Mouse (Mus musculus) neural tube, postnatal 0 days (tissue): ENCODE results near the gene Clybl. TPM values are rescaled to one million over a fixed set of nuclear protein-coding genes. Genes with fewer than 3 reads are reported as not detected.

ENCODE experiments used
- polyA plus RNA-seq: library from polyadenylated mRNA; unstranded; fragments of >200 nt; fragmentation: Nextera tagmentation; extraction: Ambion mirVana; gene quantifications from 2 replicates; pipeline ENCODE4 v1.2.1, GENCODE M21; 2015

The Clybl gene
- polyA plus RNA-seq: 23.1 TPM in 2 replicates

DNA sequence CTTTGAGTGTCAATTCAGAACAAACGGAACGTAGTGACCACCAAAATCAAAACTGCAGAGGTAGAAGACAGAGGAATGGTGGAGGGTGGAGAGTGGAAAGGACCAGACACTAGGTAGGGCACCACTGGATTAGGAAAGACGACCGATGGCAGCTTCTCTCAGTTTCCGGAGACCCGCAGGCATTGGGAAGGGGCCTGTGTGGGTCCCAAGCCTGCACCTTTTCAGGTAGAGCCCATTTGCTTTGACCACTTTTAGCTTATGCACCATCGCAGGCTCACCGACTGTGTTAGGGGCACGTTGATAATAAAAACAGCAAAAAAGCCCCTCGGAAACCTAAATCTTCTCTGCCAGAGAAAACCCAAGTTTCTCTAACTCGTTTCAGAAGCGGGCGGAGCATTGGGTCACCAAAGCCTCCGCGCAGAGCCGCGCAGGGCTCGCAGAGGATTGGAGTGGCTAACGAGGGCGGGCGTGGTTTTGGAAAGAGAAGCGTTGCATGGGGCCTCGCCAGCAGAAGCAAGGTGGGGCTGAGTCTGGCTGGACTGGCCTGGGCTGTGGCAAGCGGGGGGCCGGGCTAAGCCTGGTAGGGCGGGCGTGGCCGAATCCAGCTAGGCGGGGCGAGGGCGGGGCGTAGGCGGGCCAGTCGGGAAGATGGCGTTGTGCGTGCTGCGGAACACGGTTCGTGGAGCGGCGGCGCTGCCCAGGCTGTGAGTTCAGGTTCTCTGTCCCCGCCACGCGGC lies at the start of gene Clybl:
Gene Clybl, plus strand, starts transcription at position 627 of the 737 bp plus-strand sequence.

GRCm38 (mm10) chr14:122450496-122451382 lies 269.2 kb downstream of the Clybl start, which contains the start of gene Gm5089:
TSS of gene Gm5089 (minus strand) at chr14:122451115.

Other genes with a start within 250 kb of the Clybl start
- 1.2 TPM in 2 replicates for gene Gpr183, start 216.5 kb upstream of the Clybl start, polyA plus RNA-seq
- 0.17 TPM in 1 of 2 replicates, not detected in the other for gene Timm8a2, start 147.0 kb upstream of the Clybl start, polyA plus RNA-seq
- gene Tm9sf2, start 74.7 kb upstream of the Clybl start, polyA plus RNA-seq: 97.8 and 105 TPM in 2 replicates